Mouse (Mus musculus) stomach, adult 2 months (tissue): ENCODE results near the gene Ap3m1. TPM values are rescaled to one million over a fixed set of nuclear protein-coding genes. Genes with fewer than 3 reads are reported as not detected.

Experiments
- polyA plus RNA-seq: library from polyadenylated mRNA; depleted of rRNA; stranded (reverse); fragments of >200 nt; gene quantifications from 2 replicates; pipeline ENCODE4 v1.2.3, GENCODE M21; 2012; rRNA removed

Gene Ap3m1
- 2.9 and 6.4 TPM in 2 replicates for polyA plus RNA-seq

DNA sequence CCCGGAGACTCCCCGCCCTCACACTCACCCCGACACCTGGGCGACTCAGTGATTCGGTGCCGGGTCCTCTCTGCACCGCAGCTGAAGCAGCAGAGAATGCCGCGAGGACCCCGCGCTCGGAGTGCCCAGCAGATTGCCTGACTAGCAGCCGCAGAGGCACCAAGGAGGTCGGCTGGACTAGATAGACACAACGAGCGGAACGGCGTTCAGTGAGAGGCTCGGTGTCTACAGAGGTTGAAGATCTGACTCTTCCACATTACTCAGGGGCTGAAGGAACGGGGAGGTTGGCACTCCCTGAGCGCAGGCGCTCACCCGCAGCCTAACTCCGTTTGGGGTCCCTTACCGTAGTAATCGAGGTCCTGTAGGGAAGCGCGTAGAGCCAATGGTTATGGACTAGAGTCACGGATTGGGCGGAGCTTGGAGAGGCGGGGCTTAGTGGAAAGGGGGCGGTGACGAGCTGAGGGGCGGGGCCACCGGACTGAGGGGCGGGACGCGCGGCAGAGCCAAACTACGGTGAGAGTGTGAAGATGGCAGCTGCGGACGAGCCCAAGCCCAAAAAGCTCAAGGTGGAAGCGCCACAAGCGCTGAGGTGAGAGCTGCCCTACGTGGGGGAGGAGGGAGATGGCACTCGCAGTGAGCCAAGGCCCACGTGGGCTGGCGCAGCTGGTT lies at the start of gene Ap3m1, which contains the start of gene Adk:
TSS of gene Ap3m1 (minus strand) at position 397 of the 669 bp plus-strand sequence.
TSS of gene Adk (plus strand) at position 463 of the 669 bp plus-strand sequence.

Other genes with a start within 250 kb of the Ap3m1 start
- gene Plau, start 215.8 kb downstream of the Ap3m1 start, polyA plus RNA-seq, result 1.3 and 2.9 TPM in 2 replicates
- 15.3 and 21.8 TPM in 2 replicates for gene Vcl, start 123.1 kb downstream of the Ap3m1 start, polyA plus RNA-seq
- gene Adk, start 66 bp upstream of the Ap3m1 start, polyA plus RNA-seq, result 5.5 and 6.1 TPM in 2 replicates